Comparison of ENCODE assay signal across 19 mouse cellular contexts in genomic region chr4:6508091-6508490, GRCm38 (mm10).
"Had no signal": no experiment of that assay in that cellular context is flagged by ENCODE, and none has a peak within 500 bp of the region (broad histone marks: within the 10 kb centered on the region; RNA-seq: fewer than 3 reads in every experiment).

No protein-coding gene starts in this region.

- H3K4me1 ChIP-seq: kidney, embryonic 15.5 days; liver, embryonic 13.5 days; midbrain, embryonic 12.5 days; midbrain, embryonic 15.5 days; neural tube, embryonic 12.5 days had no signal

- H3K27me3 ChIP-seq: intestine, embryonic 15.5 days; kidney, embryonic 15.5 days; liver, embryonic 13.5 days; midbrain, embryonic 12.5 days; midbrain, embryonic 15.5 days; neural tube, embryonic 12.5 days; neural tube, embryonic 15.5 days had no signal

- DNase-seq: kidney, adult 11 months; kidney, adult 8-10 months; kidney, postnatal 10 days; kidney, postnatal 36 days; layer of hippocampus, postnatal 36 days; liver, embryonic 13.5 days; lung, adult 2 months; lung, postnatal 14 days; right cerebral cortex, adult 18-20 months; right cerebral cortex, postnatal 14 days; right cerebral cortex, postnatal 4 days had no signal

- H3K27ac ChIP-seq: intestine, embryonic 15.5 days; kidney, embryonic 15.5 days; left cerebral cortex, adult 2 months; liver, embryonic 13.5 days; macrophage; midbrain, embryonic 12.5 days; midbrain, embryonic 15.5 days; neural tube, embryonic 12.5 days; neural tube, embryonic 15.5 days had no signal

- H3K36me3 ChIP-seq: intestine, embryonic 15.5 days; kidney, embryonic 15.5 days; liver, embryonic 13.5 days; midbrain, embryonic 12.5 days; midbrain, embryonic 15.5 days; neural tube, embryonic 12.5 days; neural tube, embryonic 15.5 days had no signal

- H3K4me3 ChIP-seq: intestine, embryonic 15.5 days; kidney, embryonic 15.5 days; left cerebral cortex, adult 2 months; liver, embryonic 13.5 days; midbrain, embryonic 12.5 days; midbrain, embryonic 15.5 days; neural tube, embryonic 12.5 days; neural tube, embryonic 15.5 days had no signal
